Mouse (Mus musculus): Measurements from ENCODE around the gene Cbr1. TPM values are rescaled to one million over a fixed set of nuclear protein-coding genes. Genes with fewer than 3 reads are reported as not detected.

The Cbr1 gene
- polyA plus RNA-seq, 1 experiment from 2014 or later = 95.9 TPM

DNA sequence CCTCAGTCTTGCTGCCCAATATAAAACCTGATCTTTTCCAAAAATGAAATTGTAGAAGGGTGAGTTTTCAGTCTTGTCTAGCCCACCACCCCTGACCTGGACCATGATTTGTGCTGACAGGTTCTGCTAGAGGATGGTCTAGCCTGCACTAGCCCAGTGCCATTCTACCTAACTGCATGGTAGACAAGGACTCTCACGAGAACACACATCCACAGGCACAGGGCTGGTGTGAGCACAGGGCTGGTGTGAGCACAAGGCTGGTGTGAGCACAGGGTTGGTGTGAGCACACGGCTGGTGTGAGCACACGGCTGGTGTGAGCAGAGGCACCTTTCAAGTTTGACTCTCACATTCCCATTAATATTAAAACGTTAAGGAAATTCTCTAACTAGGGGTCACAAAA lies 19.0 kb downstream of the Cbr1 start:
- 80% methylated on average over 4 of the region's 4 CpGs for WGBS
- H3K36me3 ChIP-seq (ENCODE audit: control insufficient read depth, insufficient read depth, low read length) = no peaks in the 10 kb centered on the region
- H3K4me1 ChIP-seq (ENCODE audit: control insufficient read depth, insufficient read depth, low read length) = no peaks in the 10 kb centered on the region
- no peak for ATAC-seq (ENCODE audit: insufficient number of reproducible peaks, insufficient read depth, low FRiP score, low read depth)
- no peaks in the 10 kb centered on the region for H3K27me3 ChIP-seq (ENCODE audit: control insufficient read depth, insufficient read depth, low read length)
- no peak overlapping the region for H3K9ac ChIP-seq (replicated peaks; ENCODE audit: low read depth, low read length)
- no peak overlapping the region for H3K4me2 ChIP-seq (replicated peaks; ENCODE audit: low read depth, low read length)
- no peaks in the 10 kb centered on the region for H3K9me3 ChIP-seq (ENCODE audit: control insufficient read depth, low read depth, low read length)
- H3K4me3 ChIP-seq (ENCODE audit: low read depth, low read length) = no peak overlapping the region
- H3K27ac ChIP-seq (ENCODE audit: low read length) = no peak overlapping the region

DNA sequence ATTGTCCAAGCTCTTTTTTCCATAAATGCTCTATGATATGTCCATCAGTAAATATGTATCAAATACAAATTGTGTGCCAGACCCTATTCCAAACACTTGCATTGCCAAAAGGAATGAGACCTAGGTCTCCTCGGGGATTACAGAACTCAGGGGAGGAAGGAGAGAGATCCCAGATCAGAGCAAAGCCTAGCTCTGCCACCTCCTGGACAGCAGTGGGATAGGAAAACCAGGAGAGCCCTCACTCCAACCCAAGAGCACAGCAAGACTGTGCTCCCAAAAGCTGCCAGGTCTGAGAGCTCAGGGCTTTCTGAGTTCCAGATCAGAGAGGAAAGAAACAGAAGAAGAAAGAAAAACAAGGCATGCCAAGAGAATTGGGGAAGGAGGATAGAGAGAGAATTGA lies 21.1 kb downstream of the Cbr1 start:
- Histone ChIP-seq H3K27me3 (ENCODE audit: control insufficient read depth, insufficient read depth, low read length) (no peaks in the 10 kb centered on the region), H3K4me1 (ENCODE audit: control insufficient read depth, insufficient read depth, low read length) (no peaks in the 10 kb centered on the region), H3K27ac (ENCODE audit: low read length) (no peak overlapping the region), H3K4me2 (replicated peaks; ENCODE audit: low read depth, low read length) (no peak overlapping the region), H3K9ac (replicated peaks; ENCODE audit: low read depth, low read length) (no peak overlapping the region), H3K4me3 (ENCODE audit: low read depth, low read length) (no peak overlapping the region), H3K9me3 (ENCODE audit: control insufficient read depth, low read depth, low read length) (no peaks in the 10 kb centered on the region), H3K36me3 (ENCODE audit: control insufficient read depth, insufficient read depth, low read length) (no peaks in the 10 kb centered on the region)
- WGBS = 6% methylated on average over 1 of the region's 1 CpGs
- no peak for ATAC-seq (ENCODE audit: insufficient number of reproducible peaks, insufficient read depth, low FRiP score, low read depth)

DNA sequence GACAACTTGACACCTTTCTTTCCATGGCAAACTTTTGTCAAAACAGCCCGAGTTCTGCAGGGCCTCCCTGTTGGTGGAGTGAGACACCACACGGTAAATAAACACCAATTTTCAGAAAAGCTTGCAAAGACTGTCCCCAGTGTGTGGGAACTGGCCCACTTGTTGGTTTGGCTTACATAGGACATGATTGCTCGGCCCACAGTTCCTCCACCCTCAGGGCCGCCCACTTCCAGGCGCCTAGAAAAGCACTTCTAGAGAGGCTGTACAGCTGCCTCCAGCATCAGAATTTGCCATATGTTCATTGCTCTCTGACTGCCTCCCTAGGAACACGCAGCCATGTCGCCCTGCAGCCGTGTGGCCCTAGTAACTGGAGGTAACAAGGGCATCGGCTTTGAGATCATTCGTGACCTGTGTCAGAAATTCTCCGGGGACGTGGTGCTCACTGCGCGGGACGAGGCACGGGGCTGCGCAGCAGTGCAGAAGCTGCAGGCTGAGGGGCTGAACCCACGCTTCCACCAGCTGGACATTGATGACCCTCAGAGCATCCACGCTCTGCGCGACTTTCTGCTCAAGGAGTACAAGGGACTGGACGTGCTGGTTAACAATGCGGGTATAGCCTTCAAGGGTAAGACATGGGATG lies 22.2 kb downstream of the Cbr1 start, which contains the start of gene Gm5678:
Gene Gm5678, plus strand, starts transcription at position 337 of the 640 bp plus-strand sequence.
- H3K27ac ChIP-seq (ENCODE audit: low read length) = no peak within 1 kb of the TSS
- ATAC-seq (ENCODE audit: insufficient number of reproducible peaks, insufficient read depth, low FRiP score, low read depth) = no peak
- 81% methylated on average over 23 of the region's 23 CpGs for WGBS
- H3K4me3 ChIP-seq (ENCODE audit: low read depth, low read length) = no peak within 1 kb of the TSS
- no peaks in the 10 kb centered on the region for H3K9me3 ChIP-seq (ENCODE audit: control insufficient read depth, low read depth, low read length)
- no peak within 1 kb of the TSS for H3K4me2 ChIP-seq (replicated peaks; ENCODE audit: low read depth, low read length)
- H3K27me3 ChIP-seq (ENCODE audit: control insufficient read depth, insufficient read depth, low read length) = no peaks in the 10 kb centered on the region
- H3K4me1 ChIP-seq (ENCODE audit: control insufficient read depth, insufficient read depth, low read length) = no peaks in the 10 kb centered on the region
- H3K36me3 ChIP-seq (ENCODE audit: control insufficient read depth, insufficient read depth, low read length) = no peaks in the 10 kb centered on the region
- H3K9ac ChIP-seq (replicated peaks; ENCODE audit: low read depth, low read length) = no peak within 1 kb of the TSS

DNA sequence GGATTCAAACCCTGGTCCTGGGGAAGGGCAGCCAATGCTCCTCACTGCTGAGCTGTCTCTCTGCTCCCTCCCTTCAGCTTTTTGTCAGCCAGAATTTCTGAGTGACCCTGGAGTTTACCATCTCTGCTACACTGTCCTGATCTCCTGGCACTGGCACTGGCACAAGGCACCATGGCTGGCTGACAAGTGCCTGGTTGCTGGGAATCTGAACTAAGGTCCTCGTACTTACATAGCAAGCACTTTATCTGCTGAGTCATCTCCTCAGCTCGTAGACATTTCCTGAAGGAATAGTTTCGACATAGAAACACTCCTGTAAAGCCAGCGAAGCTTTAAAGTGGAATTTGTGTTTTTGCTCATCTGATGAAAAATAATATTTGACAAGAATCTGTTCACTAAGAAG lies 38.4 kb downstream of the Cbr1 start:
- Histone ChIP-seq H3K4me2 (replicated peaks; ENCODE audit: low read depth, low read length) (no peak overlapping the region), H3K27me3 (ENCODE audit: control insufficient read depth, insufficient read depth, low read length) (no peaks in the 10 kb centered on the region), H3K9me3 (ENCODE audit: control insufficient read depth, low read depth, low read length) (no peaks in the 10 kb centered on the region), H3K4me3 (ENCODE audit: low read depth, low read length) (no peak overlapping the region), H3K9ac (replicated peaks; ENCODE audit: low read depth, low read length) (no peak overlapping the region), H3K36me3 (ENCODE audit: control insufficient read depth, insufficient read depth, low read length) (no peaks in the 10 kb centered on the region), H3K4me1 (ENCODE audit: control insufficient read depth, insufficient read depth, low read length) (no peaks in the 10 kb centered on the region), H3K27ac (ENCODE audit: low read length) (no peak overlapping the region)
- WGBS = 54% methylated on average over 4 of the region's 4 CpGs
- no peak for ATAC-seq (ENCODE audit: insufficient number of reproducible peaks, insufficient read depth, low FRiP score, low read depth)

GRCm38 (mm10) chr16:93648441-93649183 lies 43.0 kb downstream of the Cbr1 start:
- Histone ChIP-seq H3K27ac (ENCODE audit: low read length) (no peak overlapping the region), H3K4me1 (ENCODE audit: control insufficient read depth, insufficient read depth, low read length) (no peaks in the 10 kb centered on the region), H3K9ac (replicated peaks; ENCODE audit: low read depth, low read length) (no peak overlapping the region), H3K4me3 (ENCODE audit: low read depth, low read length) (no peak overlapping the region), H3K36me3 (ENCODE audit: control insufficient read depth, insufficient read depth, low read length) (no peaks in the 10 kb centered on the region), H3K4me2 (replicated peaks; ENCODE audit: low read depth, low read length) (no peak overlapping the region), H3K27me3 (ENCODE audit: control insufficient read depth, insufficient read depth, low read length) (no peaks in the 10 kb centered on the region), H3K9me3 (ENCODE audit: control insufficient read depth, low read depth, low read length) (no peaks in the 10 kb centered on the region)
- ATAC-seq (ENCODE audit: insufficient number of reproducible peaks, insufficient read depth, low FRiP score, low read depth) = no peak
- 79% methylated on average over 5 of the region's 5 CpGs for WGBS

Other genes with a start within 250 kb of the Cbr1 start
- 11.5 and 14.3 TPM in 2 replicates for gene Setd4, start 1.8 kb upstream of the Cbr1 start, polyA plus RNA-seq (2014; fragmentation: Nextera tagmentation; extraction: Ambion mirVana)
- not detected in 2 replicates for gene Gm5678, start 22.2 kb downstream of the Cbr1 start, polyA plus RNA-seq (2014; fragmentation: Nextera tagmentation; extraction: Ambion mirVana)
- 13.8 and 15.1 TPM in 2 replicates for gene Cbr3, start 77.4 kb downstream of the Cbr1 start, polyA plus RNA-seq (2014; fragmentation: Nextera tagmentation; extraction: Ambion mirVana)
- 20.4 and 24.7 TPM in 2 replicates for gene Dop1b, start 106.1 kb downstream of the Cbr1 start, polyA plus RNA-seq (2014; fragmentation: Nextera tagmentation; extraction: Ambion mirVana)
- 44.9 and 45.6 TPM in 2 replicates for gene Morc3, start 226.3 kb downstream of the Cbr1 start, polyA plus RNA-seq (2014; fragmentation: Nextera tagmentation; extraction: Ambion mirVana)